Mouse (Mus musculus) limb, embryonic 14.5 days (tissue): ENCODE results near the gene Tle4. TPM values are rescaled to one million over a fixed set of nuclear protein-coding genes. Genes with fewer than 3 reads are reported as not detected.

Experiments used
- ATAC-seq: fragments of 200-750 bp; cut with Nextera tagmentation; 2 replicates; pipeline ENCODE4 v1.8.0; 2017; ENCODE audit warnings: low read depth, moderate number of reproducible peaks, moderate TSS enrichment; ENCODE audit not compliant: low FRiP score
- DNase-seq: peaks from one replicate; pipeline ENCODE4 v3.0.0-alpha.2; 2015; ENCODE audit warnings: low spot score
- H3K27ac ChIP-seq: fragments of 300-500 bp; sonication (generic); replicated peaks from 2 replicates; pipeline ENCODE4 v1.5.1; 2014; ENCODE audit warnings: low read depth, mild to moderate bottlenecking, low read length, moderate library complexity, mixed read lengths
- H3K27me3 ChIP-seq: fragments of 300-500 bp; sonication (generic); 2 replicates; pipeline ENCODE4 v1.6.1; 2014; ENCODE audit warnings: low read length, mixed read lengths; ENCODE audit not compliant: control insufficient read depth, insufficient read depth
- H3K36me3 ChIP-seq: fragments of 300-500 bp; sonication (generic); 2 replicates; pipeline ENCODE4 v1.6.1; 2014; ENCODE audit warnings: mild to moderate bottlenecking, low read length, moderate library complexity, mixed read lengths; ENCODE audit not compliant: control insufficient read depth, insufficient read depth
- H3K4me1 ChIP-seq: fragments of 300-500 bp; sonication (generic); 2 replicates; pipeline ENCODE4 v1.6.1; 2014; ENCODE audit warnings: antibody characterized with exemption, low read length, mixed read lengths; ENCODE audit not compliant: control insufficient read depth, insufficient read depth
- H3K4me2 ChIP-seq: fragments of 300-500 bp; sonication (generic); replicated peaks from 2 replicates; pipeline ENCODE4 v1.6.1; 2014; ENCODE audit warnings: low read depth, mild to moderate bottlenecking, low read length, moderate library complexity; ENCODE audit not compliant: severe bottlenecking
- H3K4me3 ChIP-seq: fragments of 300-500 bp; sonication (generic); replicated peaks from 2 replicates; pipeline ENCODE4 v1.5.1; 2014; ENCODE audit warnings: low read length
- H3K9ac ChIP-seq: fragments of 300-500 bp; sonication (generic); 2 replicates; pipeline ENCODE4 v1.6.1; 2014; ENCODE audit warnings: mild to moderate bottlenecking, low read depth, low read length, moderate library complexity; ENCODE audit not compliant: severe bottlenecking
- H3K9me3 ChIP-seq: fragments of 300-500 bp; sonication (generic); 2 replicates; pipeline ENCODE4 v1.6.1; 2016; ENCODE audit warnings: low read length; ENCODE audit not compliant: control insufficient read depth
- POLR2A ChIP-seq: fragments of 200-500 bp; IDR thresholded peaks from 2 replicates; pipeline ENCODE4 v1.8.0; 2012; ENCODE audit warnings: inconsistent platforms, mild to moderate bottlenecking, moderate library complexity, borderline replicate concordance; ENCODE audit not compliant: insufficient read depth, insufficient read length; ENCODE audit errors: extremely low read depth
- WGBS: fragments of 180-500 bp; shearing (Covaris S2); extraction: QIAGEN DNeasy Blood & Tissue Kit; methylation state at CpG from one replicate; pipeline ENCODE4 v1.1.7; 2014; 5-methylcytosine and 5-hydroxymethylcytosine counted together
- polyA plus RNA-seq, 2 experiments: library from polyadenylated mRNA; depleted of rRNA in 1 of 2; stranded (reverse) in 1 of 2; unstranded in 1 of 2; fragments of >200 nt; fragmentation: Nextera tagmentation in 1 of 2; extraction: Ambion mirVana in 1 of 2; gene quantifications; 2 replicates each; pipeline versions ENCODE4 v1.2.1 to v1.2.3; 2012 to 2014

Tle4 gene
- polyA plus RNA-seq, 2 experiments: 20.3 to 20.6 TPM

DNA sequence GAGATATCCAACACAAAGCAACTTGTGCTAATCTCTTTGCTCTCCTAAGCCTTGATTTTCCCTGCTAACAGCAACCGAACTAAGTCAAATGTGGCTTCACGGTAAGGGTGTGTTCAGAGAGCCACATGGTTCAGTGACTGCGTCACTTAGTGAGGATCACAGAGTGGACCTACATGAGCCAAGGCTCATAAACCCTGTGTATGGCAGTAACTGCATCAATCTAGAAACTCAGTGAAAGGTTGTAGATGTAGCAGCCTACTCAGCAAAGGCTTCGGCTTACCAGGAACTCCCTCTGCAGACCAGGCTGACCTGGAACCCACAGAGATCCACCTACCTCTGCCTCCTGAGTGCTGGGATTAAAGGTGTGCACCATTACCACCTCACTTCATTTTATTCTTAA lies 164.0 kb downstream of the Tle4 start:
- TF ChIP-seq POLR2A: no peak
- H3K4me1 ChIP-seq: peaks cover 7% of the 10 kb centered on the region
- H3K27ac ChIP-seq: no peak overlapping the region
- H3K9ac ChIP-seq: no peak overlapping the region
- DNase-seq: no peak
- H3K27me3 ChIP-seq: no peaks in the 10 kb centered on the region
- no peak for ATAC-seq
- H3K9me3 ChIP-seq: no peaks in the 10 kb centered on the region
- no peak overlapping the region for H3K4me3 ChIP-seq
- H3K4me2 ChIP-seq: no peak overlapping the region
- no peaks in the 10 kb centered on the region for H3K36me3 ChIP-seq
- WGBS: 86% methylated on average over 4 of the region's 4 CpGs

- DNase-seq (no peak), ATAC-seq (no peak)
- WGBS: 83% methylated on average over 7 of the region's 7 CpGs
- H3K4me2 ChIP-seq: no peak overlapping the region
- H3K9ac ChIP-seq: no peak overlapping the region
- no peak for TF ChIP-seq POLR2A
- peaks cover 7% of the 10 kb centered on the region for H3K4me1 ChIP-seq
- H3K27me3 ChIP-seq: no peaks in the 10 kb centered on the region
- H3K4me3 ChIP-seq: no peak overlapping the region
- H3K36me3 ChIP-seq: no peaks in the 10 kb centered on the region
- no peaks in the 10 kb centered on the region for H3K9me3 ChIP-seq
- no peak overlapping the region for H3K27ac ChIP-seq
Observed at GRCm38 (mm10) chr19:14432436-14432835, 165.4 kb downstream of the Tle4 start.

GRCm38 (mm10) chr19:14426920-14427319 lies 170.9 kb downstream of the Tle4 start:
- H3K27ac ChIP-seq: no peak overlapping the region
- no peaks in the 10 kb centered on the region for H3K9me3 ChIP-seq
- no peak for DNase-seq
- no peak for ATAC-seq
- 43% methylated on average over 6 of the region's 6 CpGs for WGBS
- H3K36me3 ChIP-seq: no peaks in the 10 kb centered on the region
- peaks cover 9% of the 10 kb centered on the region for H3K4me1 ChIP-seq
- no peak for TF ChIP-seq POLR2A
- H3K27me3 ChIP-seq: no peaks in the 10 kb centered on the region
- H3K9ac ChIP-seq: no peak overlapping the region
- no peak overlapping the region for H3K4me3 ChIP-seq
- H3K4me2 ChIP-seq: no peak overlapping the region

GRCm38 (mm10) chr19:14426244-14426868 lies 171.5 kb downstream of the Tle4 start:
- Histone ChIP-seq H3K36me3 (no peaks in the 10 kb centered on the region), H3K9ac (no peak overlapping the region), H3K9me3 (no peaks in the 10 kb centered on the region), H3K4me3 (no peak overlapping the region), H3K27me3 (no peaks in the 10 kb centered on the region), H3K4me1 (peaks cover 9% of the 10 kb centered on the region), H3K27ac (no peak overlapping the region), H3K4me2 (peak overlapping the region; percentile 29)
- no peak for TF ChIP-seq POLR2A
- 8% methylated on average over 19 of the region's 19 CpGs for WGBS
- DNase-seq (no peak), ATAC-seq (no peak; the same call in 1 of the 2 replicates)

DNA sequence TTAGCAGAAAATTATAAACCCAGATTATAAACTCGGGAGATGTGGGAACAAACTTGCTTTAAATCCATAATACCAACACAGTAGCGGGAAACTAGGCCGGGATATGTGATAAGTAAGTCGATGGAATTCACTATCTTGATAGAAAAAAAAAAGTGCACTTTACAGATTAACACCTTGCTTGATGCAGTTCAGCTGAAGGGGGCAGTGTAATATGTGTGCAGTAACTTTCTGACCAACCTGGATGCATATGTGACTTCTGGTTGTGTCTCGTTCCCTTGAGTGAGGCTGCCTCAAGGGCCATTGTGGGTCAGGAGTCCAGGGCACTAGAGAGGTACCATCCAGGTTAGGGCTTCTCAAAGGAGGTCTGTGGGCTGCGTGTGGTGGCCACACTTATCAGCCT lies 172.7 kb downstream of the Tle4 start:
- H3K27me3 ChIP-seq: no peaks in the 10 kb centered on the region
- no peak overlapping the region for H3K27ac ChIP-seq
- no peak overlapping the region for H3K4me2 ChIP-seq
- ATAC-seq: no peak
- 33% methylated on average over 6 of the region's 6 CpGs for WGBS
- H3K4me3 ChIP-seq: no peak overlapping the region
- TF ChIP-seq POLR2A: no peak
- peaks cover 9% of the 10 kb centered on the region for H3K4me1 ChIP-seq
- H3K9ac ChIP-seq: no peak overlapping the region
- no peaks in the 10 kb centered on the region for H3K36me3 ChIP-seq
- no peak for DNase-seq
- H3K9me3 ChIP-seq: no peaks in the 10 kb centered on the region
